Mouse (Mus musculus) embryonic facial prominence, embryonic 11.5 days (tissue): ENCODE results near the gene Derl3. TPM values are rescaled to one million over a fixed set of nuclear protein-coding genes. Genes with fewer than 3 reads are reported as not detected.

Source experiments
- ATAC-seq: fragments of 200-750 bp; cut with Nextera tagmentation; replicated peaks from 2 replicates; pipeline ENCODE4 v1.8.0; 2017; ENCODE audit warnings: low read depth; ENCODE audit not compliant: insufficient number of reproducible peaks, low FRiP score, low TSS enrichment
- DNase-seq: peaks from one replicate; pipeline ENCODE4 v3.0.0-alpha.2; 2015; ENCODE audit warnings: low spot score
- H3K27ac ChIP-seq: fragments of 300-500 bp; sonication (generic); replicated peaks from 2 replicates; pipeline ENCODE4 v1.5.1; 2014; ENCODE audit warnings: mild to moderate bottlenecking, low read depth, low read length, control low read depth
- H3K27me3 ChIP-seq: fragments of 300-500 bp; sonication (generic); 2 replicates; pipeline ENCODE4 v1.6.1; 2014; ENCODE audit warnings: mild to moderate bottlenecking, low read length, moderate library complexity, mixed read lengths; ENCODE audit not compliant: control insufficient read depth, insufficient read depth
- H3K36me3 ChIP-seq: fragments of 300-500 bp; sonication (generic); replicated peaks from 2 replicates; pipeline ENCODE4 v1.6.1; 2014; ENCODE audit warnings: low read depth, mild to moderate bottlenecking, low read length, moderate library complexity, mixed read lengths; ENCODE audit not compliant: control insufficient read depth, insufficient read depth
- H3K4me1 ChIP-seq: fragments of 300-500 bp; sonication (generic); 2 replicates; pipeline ENCODE4 v1.6.1; 2014; ENCODE audit warnings: low read length, mixed read lengths; ENCODE audit not compliant: control insufficient read depth, insufficient read depth
- H3K4me2 ChIP-seq: fragments of 300-500 bp; sonication (generic); 2 replicates; pipeline ENCODE4 v1.6.1; 2014; ENCODE audit warnings: low read depth, mild to moderate bottlenecking, control low read depth, low read length, moderate library complexity
- H3K4me3 ChIP-seq: fragments of 300-500 bp; sonication (generic); 2 replicates; pipeline ENCODE4 v1.5.1; 2014; ENCODE audit warnings: low read depth, low read length, control low read depth
- H3K9ac ChIP-seq: fragments of 300-500 bp; sonication (generic); replicated peaks from 2 replicates; pipeline ENCODE4 v1.6.1; 2014; ENCODE audit warnings: mild to moderate bottlenecking, control low read depth, low read length
- H3K9me3 ChIP-seq: fragments of 300-500 bp; sonication (generic); replicated peaks from 2 replicates; pipeline ENCODE4 v1.6.1; 2016; ENCODE audit warnings: mild to moderate bottlenecking, low read length, inconsistent platforms, mixed read lengths; ENCODE audit not compliant: control insufficient read depth
- WGBS: fragments of 180-500 bp; shearing (Covaris S2); extraction: QIAGEN DNeasy Blood & Tissue Kit; methylation state at CpG from one replicate; pipeline ENCODE4 v1.1.7; 2014; 5-methylcytosine and 5-hydroxymethylcytosine counted together
- polyA plus RNA-seq: library from polyadenylated mRNA; unstranded; fragments of >200 nt; fragmentation: Nextera tagmentation; extraction: Ambion mirVana; gene quantifications from 2 replicates; pipeline ENCODE4 v1.2.1, GENCODE M21; 2014

The Derl3 gene
- polyA plus RNA-seq, 1 experiment from 2014 or later: 3.7 TPM

GRCm38 (mm10) chr10:75935680-75936541 lies 42.7 kb downstream of the Derl3 start, which contains the start of gene Mmp11:
TSS of gene Mmp11 (minus strand) at chr10:75936496.
- WGBS: 1% methylated on average over 46 of the region's 51 CpGs
- Histone ChIP-seq H3K9me3 (no peaks in the 10 kb centered on the region), H3K9ac (peak within 1 kb of the TSS; percentile 43), H3K36me3 (no peaks in the 10 kb centered on the region), H3K27ac (no peak within 1 kb of the TSS), H3K4me2 (peak within 1 kb of the TSS; percentile 87), H3K4me1 (peaks cover 8% of the 10 kb centered on the region), H3K4me3 (peak within 1 kb of the TSS; percentile 43), H3K27me3 (peaks cover 17% of the 10 kb centered on the region)
- DNase-seq (peak; percentile 88), ATAC-seq (peak; percentile 26; the same call in 1 of the 2 replicates)

GRCm38 (mm10) chr10:75936909-75937667 lies 43.9 kb downstream of the Derl3 start:
- H3K4me3 ChIP-seq: no peak overlapping the region
- WGBS: 30% methylated on average over 18 of the region's 18 CpGs
- peaks cover 3% of the 10 kb centered on the region for H3K4me1 ChIP-seq
- H3K4me2 ChIP-seq: no peak overlapping the region
- H3K9ac ChIP-seq: no peak overlapping the region
- H3K36me3 ChIP-seq: no peaks in the 10 kb centered on the region
- ATAC-seq (no peak), DNase-seq (no peak)
- no peak overlapping the region for H3K27ac ChIP-seq
- H3K9me3 ChIP-seq: no peaks in the 10 kb centered on the region
- H3K27me3 ChIP-seq: peaks cover 14% of the 10 kb centered on the region

GRCm38 (mm10) chr10:75937851-75938643 lies 44.8 kb downstream of the Derl3 start:
- Histone ChIP-seq H3K36me3 (no peaks in the 10 kb centered on the region), H3K4me2 (no peak overlapping the region), H3K4me3 (no peak overlapping the region), H3K4me1 (no peaks in the 10 kb centered on the region; the same call in none of the 2 replicates), H3K9me3 (no peaks in the 10 kb centered on the region), H3K27ac (no peak overlapping the region), H3K27me3 (peaks cover 14% of the 10 kb centered on the region), H3K9ac (no peak overlapping the region)
- ATAC-seq: no peak
- DNase-seq: no peak
- WGBS: 48% methylated on average over 10 of the region's 10 CpGs

- Histone ChIP-seq H3K9ac (no peak overlapping the region), H3K27me3 (peaks cover 14% of the 10 kb centered on the region), H3K4me1 (no peaks in the 10 kb centered on the region; the same call in 1 of the 2 replicates), H3K27ac (no peak overlapping the region), H3K9me3 (no peaks in the 10 kb centered on the region), H3K4me2 (no peak overlapping the region), H3K36me3 (no peaks in the 10 kb centered on the region), H3K4me3 (no peak overlapping the region)
- no peak for ATAC-seq
- DNase-seq: no peak
- 42% methylated on average over 9 of the region's 9 CpGs for WGBS
Measured at GRCm38 (mm10) chr10:75939481-75940234, 46.4 kb downstream of the Derl3 start.

GRCm38 (mm10) chr10:75940520-75940919 lies 47.3 kb downstream of the Derl3 start, which contains the start of gene Gm867:
TSS of gene Gm867 (minus strand) at chr10:75940672.
- Histone ChIP-seq H3K4me3 (no peak within 1 kb of the TSS), H3K4me1 (no peaks in the 10 kb centered on the region; the same call in 1 of the 2 replicates), H3K9me3 (no peaks in the 10 kb centered on the region), H3K27me3 (peaks cover 14% of the 10 kb centered on the region), H3K9ac (no peak within 1 kb of the TSS), H3K4me2 (no peak within 1 kb of the TSS), H3K36me3 (no peaks in the 10 kb centered on the region), H3K27ac (no peak within 1 kb of the TSS)
- no peak for ATAC-seq
- DNase-seq: no peak
- WGBS: 83% methylated on average over 5 of the region's 5 CpGs

GRCm38 (mm10) chr10:75941042-75941824 lies 48.0 kb downstream of the Derl3 start:
- no peaks in the 10 kb centered on the region for H3K4me1 ChIP-seq
- H3K4me2 ChIP-seq: no peak overlapping the region
- H3K4me3 ChIP-seq: no peak overlapping the region
- H3K27ac ChIP-seq: no peak overlapping the region
- no peaks in the 10 kb centered on the region for H3K9me3 ChIP-seq
- no peaks in the 10 kb centered on the region for H3K36me3 ChIP-seq
- no peak overlapping the region for H3K9ac ChIP-seq
- H3K27me3 ChIP-seq: peaks cover 8% of the 10 kb centered on the region
- WGBS: 68% methylated on average over 9 of the region's 9 CpGs
- ATAC-seq (no peak), DNase-seq (no peak)
